ENCODE assay signal across 33 mouse cellular contexts in the genomic region with DNA sequence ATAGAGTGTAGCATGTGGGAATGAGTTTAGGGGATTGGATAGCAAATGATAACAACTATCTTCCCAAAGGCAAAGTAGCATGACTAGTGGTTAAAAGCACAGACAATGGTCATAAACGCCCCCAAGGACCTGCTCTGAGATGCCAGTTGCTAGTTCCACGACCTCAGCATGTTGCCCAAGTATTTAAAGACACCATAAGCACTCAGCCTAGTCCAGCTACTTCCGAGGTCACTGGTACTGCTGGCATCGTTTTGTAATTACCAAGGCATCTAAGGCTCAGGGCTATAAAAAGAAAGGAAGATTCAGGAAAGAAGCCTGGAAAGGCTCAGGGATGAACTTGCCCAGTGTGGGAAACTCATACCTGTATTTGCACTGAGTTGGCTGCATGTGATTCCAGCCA.
"Had no signal": no experiment of that assay in that cellular context is flagged by ENCODE, and none has a peak within 500 bp of the region (broad histone marks: within the 10 kb centered on the region; RNA-seq: fewer than 3 reads in every experiment).

No protein-coding gene starts in this region.

- H3K36me3 ChIP-seq: heart, embryonic 10.5 days; heart, embryonic 12.5 days; heart, embryonic 13.5 days; heart, embryonic 15.5 days; hindbrain, embryonic 10.5 days; hindbrain, embryonic 12.5 days; hindbrain, embryonic 13.5 days; hindbrain, embryonic 15.5 days; intestine, embryonic 15.5 days; kidney, embryonic 15.5 days had no signal

- H3K27me3 ChIP-seq: heart, embryonic 12.5 days; heart, embryonic 13.5 days; heart, embryonic 15.5 days; hindbrain, embryonic 12.5 days; hindbrain, embryonic 13.5 days; hindbrain, embryonic 15.5 days; intestine, embryonic 15.5 days; kidney, embryonic 15.5 days had no signal

- H3K4me3 ChIP-seq: heart, embryonic 10.5 days; heart, embryonic 12.5 days; heart, embryonic 13.5 days; heart, embryonic 15.5 days; hindbrain, embryonic 10.5 days; hindbrain, embryonic 12.5 days; hindbrain, embryonic 13.5 days; hindbrain, embryonic 15.5 days; intestine, embryonic 15.5 days; kidney, embryonic 15.5 days had no signal

- H3K4me2 ChIP-seq: heart, embryonic 11.5 days; heart, embryonic 12.5 days; heart, embryonic 13.5 days; heart, embryonic 15.5 days; hindbrain, embryonic 12.5 days; hindbrain, embryonic 13.5 days; hindbrain, embryonic 14.5 days; hindbrain, embryonic 15.5 days; intestine, embryonic 15.5 days; kidney, embryonic 15.5 days had no signal

- H3K27ac ChIP-seq: heart, embryonic 10.5 days; heart, embryonic 13.5 days; heart, embryonic 15.5 days; hindbrain, embryonic 10.5 days; hindbrain, embryonic 12.5 days; hindbrain, embryonic 13.5 days; hindbrain, embryonic 14.5 days; hindbrain, embryonic 15.5 days; hindbrain, postnatal 0 days; intestine, embryonic 15.5 days; kidney, embryonic 15.5 days; kidney, postnatal 0 days had no signal

- H3K4me1 ChIP-seq: intestine, embryonic 15.5 days; kidney, embryonic 15.5 days had no signal

- DNase-seq: heart, postnatal 10 days; heart, postnatal 14 days; heart, postnatal 36 days; heart, postnatal 4 days; kidney, adult 11 months; kidney, adult 18-20 months; kidney, adult 2 months; kidney, adult 8-10 months; kidney, adult 9 months; kidney, postnatal 10 days; kidney, postnatal 14 days; kidney, postnatal 25 days; kidney, postnatal 36 days; kidney, postnatal 4 days; layer of hippocampus, postnatal 36 days had no signal

- H3K9me3 ChIP-seq: heart, embryonic 10.5 days; heart, embryonic 12.5 days; heart, embryonic 13.5 days; heart, embryonic 15.5 days; hindbrain, embryonic 10.5 days; hindbrain, embryonic 12.5 days; hindbrain, embryonic 13.5 days; hindbrain, embryonic 15.5 days; intestine, embryonic 15.5 days; kidney, embryonic 15.5 days had no signal

- H3K9ac ChIP-seq: heart, embryonic 12.5 days; heart, embryonic 13.5 days; heart, embryonic 15.5 days; hindbrain, embryonic 12.5 days; hindbrain, embryonic 13.5 days; hindbrain, embryonic 14.5 days; hindbrain, embryonic 15.5 days; intestine, embryonic 15.5 days; kidney, embryonic 15.5 days had no signal

- ATAC-seq: hindbrain, embryonic 16.5 days; hindbrain, postnatal 0 days; inflammation-experienced regulatory T-cells, adult 6 months; intestine, embryonic 15.5 days; intestine, embryonic 16.5 days; intestine, postnatal 0 days had no signal
